Mouse (Mus musculus): Measurements from ENCODE around the gene Dynlt1f. TPM values are rescaled to one million over a fixed set of nuclear protein-coding genes. Genes with fewer than 3 reads are reported as not detected.
"Not testable (repeated sequence)": the region's sequence is repeated elsewhere in the genome, so short reads cannot be mapped to it uniquely, and the experiment has no call there.

Dynlt1f gene
- polyA plus RNA-seq, 1 experiment from 2014 or later = 64.6 TPM

DNA sequence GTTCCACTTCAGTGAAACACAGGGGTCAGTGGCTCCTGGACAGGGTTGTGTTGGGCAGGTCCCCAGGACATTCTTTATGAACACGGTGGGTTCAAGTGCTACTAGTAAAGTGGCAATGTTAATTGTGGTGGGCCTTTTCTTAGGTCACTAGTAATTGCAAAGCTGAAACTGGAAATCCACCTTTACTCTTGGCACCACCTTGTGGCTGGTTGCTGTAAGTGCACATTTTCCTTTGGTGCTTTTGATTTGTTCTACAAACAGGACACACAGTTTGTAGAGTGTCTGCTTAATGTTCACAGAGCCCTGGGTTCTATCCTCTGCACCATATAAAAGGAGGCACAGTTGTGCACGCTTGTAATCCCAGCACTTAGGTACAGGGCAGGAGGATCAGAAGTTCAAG is 35.9 kb upstream of the Dynlt1f start:
- not testable (repeated sequence) for H3K4me3 ChIP-seq (ENCODE audit: low read depth, low read length); H3K4me1 ChIP-seq (ENCODE audit: control insufficient read depth, low read depth, low read length); H3K9me3 ChIP-seq (replicated peaks; ENCODE audit: control insufficient read depth, low read length); ATAC-seq (ENCODE audit: low read depth); H3K27me3 ChIP-seq (ENCODE audit: control insufficient read depth, insufficient read depth, low read depth, low read length); H3K27ac ChIP-seq (ENCODE audit: low read length); H3K4me2 ChIP-seq (ENCODE audit: low read depth, low read length); H3K36me3 ChIP-seq (ENCODE audit: control insufficient read depth, insufficient read depth); H3K9ac ChIP-seq (ENCODE audit: low read depth, low read length)
- 8% methylated on average over 2 of the region's 2 CpGs for WGBS (ENCODE audit: insufficient replicate concordance)

GRCm38 (mm10) chr17:6689344-6689743 is 33.6 kb upstream of the Dynlt1f start:
- not testable (repeated sequence) for H3K36me3 ChIP-seq (ENCODE audit: control insufficient read depth, insufficient read depth); H3K4me3 ChIP-seq (ENCODE audit: low read depth, low read length); ATAC-seq (ENCODE audit: low read depth); H3K9ac ChIP-seq (ENCODE audit: low read depth, low read length); H3K27ac ChIP-seq (ENCODE audit: low read length); H3K4me2 ChIP-seq (ENCODE audit: low read depth, low read length); H3K27me3 ChIP-seq (ENCODE audit: control insufficient read depth, insufficient read depth, low read depth, low read length); H3K9me3 ChIP-seq (replicated peaks; ENCODE audit: control insufficient read depth, low read length); H3K4me1 ChIP-seq (ENCODE audit: control insufficient read depth, low read depth, low read length)
- 81% methylated on average over 3 of the region's 4 CpGs for WGBS (ENCODE audit: insufficient replicate concordance)

DNA sequence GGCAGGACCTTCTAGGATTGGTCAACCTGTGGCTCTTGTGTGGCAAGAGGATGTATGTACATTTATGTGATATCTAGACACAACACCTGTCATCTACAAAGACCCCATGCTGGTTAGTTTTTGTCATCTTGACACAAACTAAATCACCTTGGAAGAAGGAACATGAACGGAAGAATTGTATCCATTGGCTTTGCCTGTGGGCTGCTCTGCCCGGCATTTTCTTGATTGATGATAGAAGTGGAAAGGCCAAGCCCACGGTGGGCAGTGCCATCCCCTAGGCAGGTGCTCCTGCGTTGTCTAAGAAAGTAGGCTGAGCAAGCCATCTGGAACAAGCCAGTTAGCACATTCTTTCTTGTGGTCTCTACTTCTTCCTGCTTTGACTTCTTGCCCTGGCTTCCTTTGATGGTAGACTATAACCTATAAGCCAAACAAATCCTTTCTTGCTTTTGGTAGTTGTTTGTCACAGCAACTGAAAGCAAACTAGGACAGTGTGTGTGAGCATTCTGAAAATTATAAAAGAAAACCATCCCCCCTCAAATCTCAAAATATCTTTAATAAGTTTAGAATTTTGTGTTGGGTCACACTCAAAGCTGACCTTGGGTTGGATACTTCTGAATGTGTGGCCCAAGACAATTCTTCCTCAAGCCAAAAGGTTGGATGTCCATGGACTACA is 30.7 kb upstream of the Dynlt1f start:
- H3K27ac ChIP-seq (ENCODE audit: low read length); H3K9ac ChIP-seq (ENCODE audit: low read depth, low read length); H3K27me3 ChIP-seq (ENCODE audit: control insufficient read depth, insufficient read depth, low read depth, low read length); ATAC-seq (ENCODE audit: low read depth); H3K9me3 ChIP-seq (replicated peaks; ENCODE audit: control insufficient read depth, low read length); H3K4me1 ChIP-seq (ENCODE audit: control insufficient read depth, low read depth, low read length); H3K4me2 ChIP-seq (ENCODE audit: low read depth, low read length); H3K4me3 ChIP-seq (ENCODE audit: low read depth, low read length); H3K36me3 ChIP-seq (ENCODE audit: control insufficient read depth, insufficient read depth): not testable (repeated sequence)
- WGBS (ENCODE audit: insufficient replicate concordance) = 84% methylated on average over 2 of the region's 4 CpGs

GRCm38 (mm10) chr17:6685288-6685818 is 29.7 kb upstream of the Dynlt1f start:
- H3K27ac ChIP-seq (ENCODE audit: low read length); H3K4me1 ChIP-seq (ENCODE audit: control insufficient read depth, low read depth, low read length); H3K36me3 ChIP-seq (ENCODE audit: control insufficient read depth, insufficient read depth); H3K4me3 ChIP-seq (ENCODE audit: low read depth, low read length); H3K9ac ChIP-seq (ENCODE audit: low read depth, low read length); H3K4me2 ChIP-seq (ENCODE audit: low read depth, low read length); H3K9me3 ChIP-seq (replicated peaks; ENCODE audit: control insufficient read depth, low read length); H3K27me3 ChIP-seq (ENCODE audit: control insufficient read depth, insufficient read depth, low read depth, low read length); ATAC-seq (ENCODE audit: low read depth): not testable (repeated sequence)
- 88% methylated on average over 2 of the region's 8 CpGs for WGBS (ENCODE audit: insufficient replicate concordance)

DNA sequence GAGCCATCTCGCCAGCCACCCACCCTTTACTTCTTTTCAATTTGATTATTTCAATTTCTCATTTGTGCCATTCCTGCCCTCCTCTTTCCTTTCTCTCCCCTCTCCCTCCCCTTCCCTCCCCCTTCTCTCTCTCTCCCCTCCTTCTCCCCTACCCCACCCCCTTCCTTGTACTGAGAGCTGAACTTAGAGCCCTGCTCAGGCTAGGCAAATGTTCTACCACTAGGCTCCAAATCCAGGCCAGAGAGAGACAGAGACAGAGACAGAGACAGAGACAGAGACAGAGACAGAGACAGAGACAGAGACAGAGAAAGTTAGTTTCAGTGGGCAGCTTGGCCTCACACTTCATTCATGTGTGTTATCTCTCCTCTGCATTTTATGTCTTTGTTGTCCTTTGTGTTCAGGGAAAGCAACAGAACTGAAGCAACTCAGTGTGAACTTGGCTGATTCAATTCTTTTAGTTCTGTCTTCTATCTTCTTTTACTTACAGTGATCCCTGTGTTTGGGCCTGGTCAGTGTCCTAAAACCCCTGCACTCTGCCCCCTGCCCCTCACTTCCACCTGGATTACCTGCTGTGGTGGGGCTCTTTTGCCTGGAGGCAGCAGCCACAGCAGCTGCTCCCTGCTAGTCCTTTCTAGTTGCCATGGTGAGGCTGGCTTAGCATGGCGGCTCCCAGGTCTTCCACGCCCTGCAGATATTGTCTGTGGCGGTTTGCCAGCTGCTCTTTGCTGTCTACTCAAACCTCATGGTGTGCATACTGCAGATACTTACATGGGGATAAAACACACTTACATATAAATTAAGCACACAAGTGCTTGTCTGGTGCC is 29.0 kb upstream of the Dynlt1f start:
- not testable (repeated sequence) for ATAC-seq (ENCODE audit: low read depth); H3K27ac ChIP-seq (ENCODE audit: low read length); H3K27me3 ChIP-seq (ENCODE audit: control insufficient read depth, insufficient read depth, low read depth, low read length); H3K9me3 ChIP-seq (replicated peaks; ENCODE audit: control insufficient read depth, low read length); H3K4me3 ChIP-seq (ENCODE audit: low read depth, low read length); H3K4me2 ChIP-seq (ENCODE audit: low read depth, low read length); H3K4me1 ChIP-seq (ENCODE audit: control insufficient read depth, low read depth, low read length); H3K9ac ChIP-seq (ENCODE audit: low read depth, low read length); H3K36me3 ChIP-seq (ENCODE audit: control insufficient read depth, insufficient read depth)
- no CpG with 5 or more reads among the region's 4 CpGs for WGBS (ENCODE audit: insufficient replicate concordance)

DNA sequence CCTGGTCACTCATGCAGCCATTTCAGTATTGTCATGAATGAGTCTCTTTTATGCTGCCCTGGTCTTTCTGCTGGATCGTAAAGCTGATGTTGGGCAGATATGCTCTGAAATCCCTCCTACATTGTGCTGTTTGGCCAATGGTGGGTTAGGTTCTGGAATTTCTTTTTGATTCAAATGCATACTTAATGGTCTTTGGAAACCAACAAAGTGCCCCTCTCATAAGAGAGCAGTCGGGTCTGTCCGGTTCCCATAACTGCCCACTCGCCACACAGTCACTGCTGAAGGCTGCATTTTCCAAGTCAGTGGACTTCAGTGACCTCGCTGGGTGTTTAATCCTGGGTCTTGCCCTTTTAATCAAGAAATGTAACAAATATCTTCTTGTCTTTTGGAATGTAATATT is 28.0 kb upstream of the Dynlt1f start:
- not testable (repeated sequence) for H3K4me3 ChIP-seq (ENCODE audit: low read depth, low read length); H3K27ac ChIP-seq (ENCODE audit: low read length); H3K4me2 ChIP-seq (ENCODE audit: low read depth, low read length); ATAC-seq (ENCODE audit: low read depth); H3K36me3 ChIP-seq (ENCODE audit: control insufficient read depth, insufficient read depth); H3K27me3 ChIP-seq (ENCODE audit: control insufficient read depth, insufficient read depth, low read depth, low read length); H3K9ac ChIP-seq (ENCODE audit: low read depth, low read length); H3K9me3 ChIP-seq (replicated peaks; ENCODE audit: control insufficient read depth, low read length); H3K4me1 ChIP-seq (ENCODE audit: control insufficient read depth, low read depth, low read length)
- WGBS (ENCODE audit: insufficient replicate concordance) = no CpG with 5 or more reads among the region's 5 CpGs

DNA sequence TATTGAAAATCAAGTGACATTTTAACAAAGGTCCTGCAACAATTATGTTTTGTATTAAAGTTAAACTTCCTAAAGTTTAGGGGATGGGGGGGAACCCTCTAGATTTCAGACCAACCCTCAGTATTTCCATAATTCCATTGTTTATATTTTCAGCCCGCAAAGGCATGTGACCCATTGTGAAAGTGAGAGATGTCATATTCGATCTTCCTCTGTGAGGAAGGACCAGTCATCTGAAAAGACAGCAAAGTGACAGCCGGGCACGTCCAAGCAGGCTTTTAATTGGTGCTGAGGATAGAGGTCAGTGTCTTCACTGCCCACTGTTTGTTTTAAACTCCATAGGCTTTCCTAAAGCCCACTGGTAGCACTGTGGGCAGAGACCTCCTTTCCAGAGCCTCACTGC is 26.0 kb upstream of the Dynlt1f start:
- not testable (repeated sequence) for H3K27ac ChIP-seq (ENCODE audit: low read length); H3K4me2 ChIP-seq (ENCODE audit: low read depth, low read length); H3K27me3 ChIP-seq (ENCODE audit: control insufficient read depth, insufficient read depth, low read depth, low read length); ATAC-seq (ENCODE audit: low read depth); H3K9me3 ChIP-seq (replicated peaks; ENCODE audit: control insufficient read depth, low read length); H3K36me3 ChIP-seq (ENCODE audit: control insufficient read depth, insufficient read depth); H3K4me1 ChIP-seq (ENCODE audit: control insufficient read depth, low read depth, low read length); H3K9ac ChIP-seq (ENCODE audit: low read depth, low read length); H3K4me3 ChIP-seq (ENCODE audit: low read depth, low read length)
- 61% methylated on average over 4 of the region's 4 CpGs for WGBS (ENCODE audit: insufficient replicate concordance)

- H3K4me3 ChIP-seq (ENCODE audit: low read depth, low read length); H3K4me2 ChIP-seq (ENCODE audit: low read depth, low read length); H3K27me3 ChIP-seq (ENCODE audit: control insufficient read depth, insufficient read depth, low read depth, low read length); H3K4me1 ChIP-seq (ENCODE audit: control insufficient read depth, low read depth, low read length); H3K36me3 ChIP-seq (ENCODE audit: control insufficient read depth, insufficient read depth); H3K9ac ChIP-seq (ENCODE audit: low read depth, low read length); H3K27ac ChIP-seq (ENCODE audit: low read length); H3K9me3 ChIP-seq (replicated peaks; ENCODE audit: control insufficient read depth, low read length): not testable (repeated sequence)
- peak; percentile 51; the same call in 1 of the 2 replicates for ATAC-seq (ENCODE audit: low read depth)
- 83% methylated on average over 1 of the region's 2 CpGs for WGBS (ENCODE audit: insufficient replicate concordance)
Measured at GRCm38 (mm10) chr17:6678063-6678462, 22.4 kb upstream of the Dynlt1f start.

- not testable (repeated sequence) for H3K4me1 ChIP-seq (ENCODE audit: control insufficient read depth, low read depth, low read length); H3K36me3 ChIP-seq (ENCODE audit: control insufficient read depth, insufficient read depth); H3K9ac ChIP-seq (ENCODE audit: low read depth, low read length); H3K27ac ChIP-seq (ENCODE audit: low read length); H3K4me3 ChIP-seq (ENCODE audit: low read depth, low read length); H3K4me2 ChIP-seq (ENCODE audit: low read depth, low read length); H3K9me3 ChIP-seq (replicated peaks; ENCODE audit: control insufficient read depth, low read length); ATAC-seq (ENCODE audit: low read depth); H3K27me3 ChIP-seq (ENCODE audit: control insufficient read depth, insufficient read depth, low read depth, low read length)
- 44% methylated on average over 5 of the region's 5 CpGs for WGBS (ENCODE audit: insufficient replicate concordance)
Measured at GRCm38 (mm10) chr17:6674297-6674696, 18.6 kb upstream of the Dynlt1f start.

All from liver, embryonic 16.5 days (tissue).